Mouse (Mus musculus): ENCODE measurements around the gene Cux2. TPM values are rescaled to one million over a fixed set of nuclear protein-coding genes. Genes with fewer than 3 reads are reported as not detected.

The Cux2 gene
- 4.5 and 4.8 TPM in 2 replicates for polyA plus RNA-seq (2015; fragmentation: Nextera tagmentation; extraction: Ambion mirVana)

DNA sequence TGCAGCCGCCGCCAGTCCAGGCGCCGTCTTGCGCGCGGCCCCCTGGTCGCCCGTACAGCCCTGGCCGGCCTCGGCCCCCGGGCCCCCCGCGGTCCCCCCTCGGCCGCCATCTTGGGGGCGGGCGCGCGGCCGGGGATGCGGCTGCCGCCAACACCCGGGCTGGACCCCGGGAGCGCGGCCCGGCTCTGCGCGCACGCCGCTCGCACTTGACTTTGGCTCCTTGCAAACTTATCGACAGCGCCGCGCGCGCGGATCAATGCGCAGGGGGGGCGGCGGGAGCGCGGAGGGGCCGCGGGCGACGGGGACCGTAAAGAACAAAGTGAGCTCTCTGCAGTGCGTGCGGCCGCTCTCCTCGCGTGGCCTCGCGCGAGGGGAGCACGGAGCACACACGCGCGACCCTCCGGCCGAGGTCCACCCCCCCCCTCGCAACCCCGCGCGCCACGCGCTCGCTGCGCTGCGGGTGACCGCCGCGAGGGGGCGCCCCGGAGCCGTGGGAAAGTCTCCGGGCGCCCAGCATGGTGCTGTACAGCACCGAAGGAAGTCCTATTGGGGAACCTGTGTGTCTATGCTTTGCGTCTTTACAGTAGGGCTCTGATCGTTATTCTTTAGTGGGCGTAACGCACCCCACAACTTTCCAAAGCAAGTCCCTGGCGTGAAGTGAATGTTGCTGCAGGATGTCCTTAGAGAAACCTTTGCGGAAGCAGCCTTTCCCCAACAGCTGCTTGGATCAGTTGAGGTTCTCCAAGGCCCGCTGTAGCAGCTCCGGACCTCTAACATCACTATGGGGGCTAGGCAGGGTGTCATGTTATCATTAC is at the start of gene Cux2:
Gene Cux2, minus strand, starts transcription at position 86 of the 815 bp plus-strand sequence.
- Histone ChIP-seq H3K9ac (peak within 1 kb of the TSS; percentile 91), H3K4me2 (peak within 1 kb of the TSS; percentile 90), H3K36me3 (no peaks in the 10 kb centered on the region), H3K27me3 (replicated peaks) (peaks cover 81% of the 10 kb centered on the region), H3K4me3 (peak within 1 kb of the TSS; percentile 87), H3K27ac (replicated peaks) (peak within 1 kb of the TSS; percentile 58), H3K9me3 (no peaks in the 10 kb centered on the region), H3K4me1 (peaks cover 45% of the 10 kb centered on the region)
- under 1% methylated on average over 78 of the region's 90 CpGs for WGBS
- peak; percentile 64; the same call in 1 of the 2 replicates for ATAC-seq (ENCODE audit: extremely low read depth, insufficient number of reproducible peaks, low FRiP score, low TSS enrichment)

DNA sequence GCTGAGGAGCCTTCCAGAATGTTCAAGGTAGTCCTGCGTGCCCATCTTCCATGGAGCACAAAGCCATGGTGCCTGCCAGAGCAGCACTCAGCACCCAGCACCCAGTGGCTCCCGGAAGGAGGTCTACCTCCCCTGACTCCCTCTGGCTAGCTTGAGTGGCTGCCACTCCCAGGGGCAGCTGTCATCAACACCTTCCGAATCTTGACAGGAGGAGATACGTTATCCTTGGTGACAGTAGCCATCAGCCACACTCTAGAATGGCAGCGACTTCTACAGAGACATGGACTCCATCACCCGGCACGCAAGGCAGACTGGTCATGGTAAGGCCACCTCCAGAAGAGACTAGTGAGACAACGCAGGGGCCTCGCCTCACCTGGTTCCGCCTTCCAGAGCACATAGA is 44.5 kb upstream of the Cux2 start:
- peaks cover 41% of the 10 kb centered on the region for H3K4me1 ChIP-seq
- WGBS = 35% methylated on average over 10 of the region's 10 CpGs
- peak overlapping the region; percentile 91 for H3K27ac ChIP-seq (replicated peaks)
- H3K4me3 ChIP-seq = peak overlapping the region; percentile 51
- H3K9ac ChIP-seq = peak overlapping the region; percentile 81
- no peaks in the 10 kb centered on the region; the same call in 1 of the 2 replicates for H3K36me3 ChIP-seq
- H3K27me3 ChIP-seq (replicated peaks) = no peaks in the 10 kb centered on the region
- peak overlapping the region; percentile 67 for H3K4me2 ChIP-seq
- ATAC-seq (ENCODE audit: extremely low read depth, insufficient number of reproducible peaks, low FRiP score, low TSS enrichment) = peak; percentile 55; the same call in 1 of the 2 replicates
- H3K9me3 ChIP-seq = peaks cover 5% of the 10 kb centered on the region; the same call in 1 of the 2 replicates

GRCm38 (mm10) chr5:122093734-122094133 is 43.8 kb upstream of the Cux2 start:
- Histone ChIP-seq H3K4me1 (peaks cover 37% of the 10 kb centered on the region), H3K36me3 (no peaks in the 10 kb centered on the region; the same call in 1 of the 2 replicates), H3K4me2 (peak overlapping the region; percentile 67), H3K27ac (replicated peaks) (peak overlapping the region; percentile 91), H3K4me3 (peak overlapping the region; percentile 51), H3K9ac (peak overlapping the region; percentile 81), H3K9me3 (peaks cover 5% of the 10 kb centered on the region; the same call in 1 of the 2 replicates), H3K27me3 (replicated peaks) (no peaks in the 10 kb centered on the region)
- WGBS = 40% methylated on average over 14 of the region's 14 CpGs
- ATAC-seq (ENCODE audit: extremely low read depth, insufficient number of reproducible peaks, low FRiP score, low TSS enrichment) = no peak

- 39% methylated on average over 11 of the region's 11 CpGs for WGBS
- H3K4me2 ChIP-seq = peak overlapping the region; percentile 67
- peak overlapping the region; percentile 91 for H3K27ac ChIP-seq (replicated peaks)
- H3K36me3 ChIP-seq = no peaks in the 10 kb centered on the region; the same call in 1 of the 2 replicates
- peaks cover 4% of the 10 kb centered on the region for H3K27me3 ChIP-seq (replicated peaks)
- H3K9me3 ChIP-seq = peaks cover 5% of the 10 kb centered on the region; the same call in 1 of the 2 replicates
- H3K4me1 ChIP-seq = peaks cover 33% of the 10 kb centered on the region
- peak overlapping the region; percentile 81 for H3K9ac ChIP-seq
- H3K4me3 ChIP-seq = peak overlapping the region; percentile 51
- peak; percentile 66 for ATAC-seq (ENCODE audit: extremely low read depth, insufficient number of reproducible peaks, low FRiP score, low TSS enrichment)
Measured at GRCm38 (mm10) chr5:122092794-122093193, 42.9 kb upstream of the Cux2 start.

DNA sequence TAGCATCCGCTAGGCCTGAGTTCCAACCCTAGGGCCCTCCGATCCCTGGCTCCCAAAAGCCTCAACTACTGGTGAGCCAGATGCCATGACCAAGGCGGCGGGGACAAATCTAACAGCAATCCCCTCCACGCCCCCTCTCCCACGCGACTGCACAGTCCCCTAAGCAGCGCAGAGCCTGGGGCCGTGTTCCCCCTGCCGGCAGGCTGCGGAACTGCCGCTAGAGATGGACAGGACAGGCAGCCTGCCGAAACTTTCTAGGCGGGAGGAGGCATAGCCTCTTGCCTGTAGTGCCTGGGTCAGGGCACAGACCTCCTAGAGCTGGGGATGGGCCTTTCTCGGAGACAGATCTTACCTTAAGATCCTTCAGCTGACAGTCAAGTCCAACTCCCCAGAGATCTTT is 41.2 kb upstream of the Cux2 start:
- 25% methylated on average over 15 of the region's 15 CpGs for WGBS

GRCm38 (mm10) chr5:122089664-122090063 is 39.8 kb upstream of the Cux2 start:
- Histone ChIP-seq H3K36me3 (no peaks in the 10 kb centered on the region), H3K4me2 (no peak overlapping the region)
- 79% methylated on average over 8 of the region's 8 CpGs for WGBS

More for the DNA sequence above, 41.2 kb upstream of the Cux2 start:
- H3K4me1 ChIP-seq = peaks cover 37% of the 10 kb centered on the region
- H3K9ac ChIP-seq = no peak overlapping the region
- peaks cover 8% of the 10 kb centered on the region for H3K27me3 ChIP-seq (replicated peaks)
- ATAC-seq (ENCODE audit: extremely low read depth, insufficient number of reproducible peaks, low FRiP score, low TSS enrichment) = no peak
- no peak overlapping the region for H3K4me3 ChIP-seq
- no peaks in the 10 kb centered on the region for H3K36me3 ChIP-seq
- peaks cover 5% of the 10 kb centered on the region; the same call in 1 of the 2 replicates for H3K9me3 ChIP-seq
- H3K4me2 ChIP-seq = no peak overlapping the region
- H3K27ac ChIP-seq (replicated peaks) = no peak overlapping the region; the same call in 1 of the 2 replicates

DNA sequence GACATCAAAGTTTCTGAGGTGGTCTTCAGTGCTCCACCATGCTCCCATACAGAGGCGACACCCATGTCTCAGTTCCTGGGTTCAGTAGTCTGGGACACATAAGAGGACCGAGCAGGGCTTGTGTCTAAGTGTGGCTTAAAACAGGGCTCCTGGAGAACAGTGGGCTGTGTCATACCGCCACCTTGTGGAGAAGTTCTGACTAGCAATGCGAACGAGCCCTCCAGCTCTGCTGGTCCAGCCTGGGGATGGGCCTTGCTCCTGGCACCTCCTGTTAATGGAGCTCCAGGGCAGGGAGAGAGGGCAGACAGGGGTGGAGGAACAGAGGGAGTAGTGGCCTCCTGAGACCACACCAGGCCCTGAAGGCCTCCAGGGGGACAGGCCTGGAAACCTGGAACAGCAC is 39.0 kb upstream of the Cux2 start:
- Histone ChIP-seq H3K9ac (no peak overlapping the region), H3K9me3 (peaks cover 5% of the 10 kb centered on the region; the same call in 1 of the 2 replicates), H3K27ac (replicated peaks) (no peak overlapping the region), H3K4me3 (no peak overlapping the region), H3K36me3 (no peaks in the 10 kb centered on the region), H3K4me2 (no peak overlapping the region), H3K4me1 (peaks cover 41% of the 10 kb centered on the region), H3K27me3 (replicated peaks) (peaks cover 8% of the 10 kb centered on the region)
- 2% methylated on average over 5 of the region's 5 CpGs for WGBS
- no peak for ATAC-seq (ENCODE audit: extremely low read depth, insufficient number of reproducible peaks, low FRiP score, low TSS enrichment)

More at GRCm38 (mm10) chr5:122089664-122090063, 39.8 kb upstream of the Cux2 start:
- Histone ChIP-seq H3K4me1 (peaks cover 46% of the 10 kb centered on the region), H3K27ac (replicated peaks) (no peak overlapping the region), H3K27me3 (replicated peaks) (peaks cover 8% of the 10 kb centered on the region), H3K9me3 (peaks cover 5% of the 10 kb centered on the region; the same call in 1 of the 2 replicates), H3K4me3 (no peak overlapping the region), H3K9ac (no peak overlapping the region)
- no peak for ATAC-seq (ENCODE audit: extremely low read depth, insufficient number of reproducible peaks, low FRiP score, low TSS enrichment)

- no peak for ATAC-seq (ENCODE audit: extremely low read depth, insufficient number of reproducible peaks, low FRiP score, low TSS enrichment)
- Histone ChIP-seq H3K4me2 (no peak overlapping the region), H3K27ac (replicated peaks) (peak overlapping the region; percentile 33; the same call in 1 of the 2 replicates), H3K9ac (peak overlapping the region; percentile 62; the same call in 1 of the 2 replicates), H3K36me3 (no peaks in the 10 kb centered on the region), H3K27me3 (replicated peaks) (peaks cover 8% of the 10 kb centered on the region), H3K9me3 (no peaks in the 10 kb centered on the region), H3K4me1 (peaks cover 23% of the 10 kb centered on the region), H3K4me3 (no peak overlapping the region)
- 43% methylated on average over 3 of the region's 3 CpGs for WGBS
Measured at GRCm38 (mm10) chr5:122086121-122086520, 36.2 kb upstream of the Cux2 start.

- peak overlapping the region; percentile 62 for H3K9ac ChIP-seq
- peaks cover 8% of the 10 kb centered on the region for H3K27me3 ChIP-seq (replicated peaks)
- WGBS = 67% methylated on average over 7 of the region's 7 CpGs
- H3K36me3 ChIP-seq = no peaks in the 10 kb centered on the region
- H3K4me1 ChIP-seq = peaks cover 27% of the 10 kb centered on the region
- H3K4me3 ChIP-seq = no peak overlapping the region
- H3K9me3 ChIP-seq = no peaks in the 10 kb centered on the region
- H3K27ac ChIP-seq (replicated peaks) = peak overlapping the region; percentile 33; the same call in 1 of the 2 replicates
- peak overlapping the region; percentile 26 for H3K4me2 ChIP-seq
- no peak for ATAC-seq (ENCODE audit: extremely low read depth, insufficient number of reproducible peaks, low FRiP score, low TSS enrichment)
Measured at GRCm38 (mm10) chr5:122085291-122085690, 35.4 kb upstream of the Cux2 start.

DNA sequence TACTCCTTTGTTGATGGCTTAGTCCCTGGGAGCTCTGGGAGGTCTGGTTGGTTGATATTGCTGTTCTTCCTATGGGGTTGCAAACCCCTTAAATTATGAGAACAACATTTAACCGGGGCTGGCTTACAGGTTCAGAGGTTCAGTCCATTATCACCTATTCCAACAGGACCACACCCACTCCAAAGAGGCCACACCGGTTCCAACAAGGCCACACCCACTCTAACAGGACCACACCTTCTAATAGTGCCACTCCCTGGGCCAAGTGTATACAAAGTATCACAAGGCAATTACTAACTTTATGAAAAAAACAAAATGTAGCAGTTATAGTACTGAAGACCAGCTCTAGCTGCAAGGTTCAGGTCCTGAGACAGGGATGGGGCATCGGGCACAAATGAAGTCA is 34.6 kb upstream of the Cux2 start:
- no peak overlapping the region for H3K9ac ChIP-seq
- whole genome bisulfite sequencing = 67% methylated on average over 3 of the region's 3 CpGs
- no peaks in the 10 kb centered on the region for H3K36me3 ChIP-seq
- H3K27ac ChIP-seq (replicated peaks) = no peak overlapping the region
- no peaks in the 10 kb centered on the region for H3K9me3 ChIP-seq
- no peak overlapping the region for H3K4me3 ChIP-seq
- H3K4me1 ChIP-seq = peaks cover 27% of the 10 kb centered on the region
- no peak for ATAC-seq (ENCODE audit: extremely low read depth, insufficient number of reproducible peaks, low FRiP score, low TSS enrichment)
- peaks cover 8% of the 10 kb centered on the region for H3K27me3 ChIP-seq (replicated peaks)
- no peak overlapping the region for H3K4me2 ChIP-seq

DNA sequence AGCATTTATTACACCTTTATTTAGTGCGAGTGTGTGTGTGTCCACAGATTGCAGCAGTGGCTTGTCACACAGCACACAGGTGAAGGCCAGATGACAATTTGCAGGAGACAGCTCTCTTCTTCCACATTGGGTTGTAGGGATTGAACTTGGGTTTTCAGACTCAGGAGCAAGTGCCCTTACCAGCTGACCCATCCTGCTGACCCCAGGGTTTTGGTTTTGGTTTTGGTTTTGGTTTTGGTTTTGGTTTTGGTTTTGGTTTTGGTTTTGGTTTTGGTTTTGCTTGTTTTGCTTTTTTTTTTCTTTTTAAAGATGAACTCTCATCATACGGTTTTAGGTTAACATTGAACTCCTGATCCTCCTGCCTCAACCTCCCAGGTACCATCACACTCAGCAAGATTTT is 33.4 kb upstream of the Cux2 start:
- H3K27ac ChIP-seq (replicated peaks) = no peak overlapping the region
- peaks cover 8% of the 10 kb centered on the region for H3K27me3 ChIP-seq (replicated peaks)
- ATAC-seq (ENCODE audit: extremely low read depth, insufficient number of reproducible peaks, low FRiP score, low TSS enrichment) = no peak
- H3K9me3 ChIP-seq = no peaks in the 10 kb centered on the region
- no peak overlapping the region for H3K4me3 ChIP-seq
- no peaks in the 10 kb centered on the region for H3K36me3 ChIP-seq
- H3K9ac ChIP-seq = no peak overlapping the region
- peaks cover 27% of the 10 kb centered on the region for H3K4me1 ChIP-seq
- 89% methylated on average over 2 of the region's 2 CpGs for WGBS
- H3K4me2 ChIP-seq = no peak overlapping the region

Data from heart, embryonic 13.5 days (tissue).